Mouse (Mus musculus) urinary bladder, adult 18-20 months (tissue): ENCODE data around the gene Cfap58.

ENCODE experiments used
- DNase-seq, 2 experiments: peaks; one replicate each; pipeline ENCODE4 v3.0.0; 2022; ENCODE audit warnings: low spot score in 2 of 2, mixed read lengths in 2 of 2

Gene Cfap58

DNA sequence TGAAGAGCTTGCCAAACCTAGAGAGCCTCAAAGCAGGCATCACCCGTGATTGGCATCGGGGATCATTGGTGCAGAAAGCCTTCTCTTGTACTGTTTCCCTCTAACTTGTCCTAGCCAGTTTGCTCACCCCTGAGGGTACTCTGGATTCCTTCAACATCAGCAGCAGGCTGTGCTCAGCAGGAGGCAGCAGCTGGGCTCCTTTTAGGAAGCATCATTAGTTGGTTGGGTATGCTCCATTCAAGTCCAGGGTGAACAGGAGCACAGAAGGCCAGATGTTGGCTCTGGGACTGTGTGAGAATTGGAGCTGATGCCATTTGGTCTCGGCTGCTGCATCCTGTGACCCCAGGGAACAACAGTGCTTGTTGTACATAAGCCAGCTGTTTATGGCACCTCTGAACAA is 142.2 kb downstream of the Cfap58 start:
- DNase-seq, result no peak

DNA sequence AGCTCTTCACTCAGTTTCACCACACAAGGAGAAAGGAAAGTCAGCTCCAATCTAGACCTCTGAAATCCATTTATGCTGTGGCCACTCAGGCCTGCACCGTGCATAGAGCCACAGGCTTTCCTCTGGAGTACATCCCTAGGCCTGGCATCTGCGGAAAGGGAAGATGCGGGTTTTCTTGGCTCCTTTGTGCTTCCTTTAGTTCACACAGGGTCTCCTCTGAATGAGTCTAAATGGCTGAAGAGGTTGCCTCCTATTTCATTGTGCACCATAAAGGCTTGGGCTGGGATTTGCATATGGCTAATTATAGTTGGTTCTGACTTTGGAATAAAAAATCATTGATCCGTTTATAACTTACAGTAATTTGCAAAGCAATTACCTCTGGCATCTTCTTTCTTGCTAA is 144.0 kb downstream of the Cfap58 start:
- no peak for DNase-seq
